Mouse (Mus musculus): Measurements from ENCODE around the gene Mgat4a. TPM values are rescaled to one million over a fixed set of nuclear protein-coding genes. Genes with fewer than 3 reads are reported as not detected.

Mgat4a gene
- total and polyA plus RNA-seq, 3 experiments, result 2.7 to 2.8 TPM; not detected in 1

DNA sequence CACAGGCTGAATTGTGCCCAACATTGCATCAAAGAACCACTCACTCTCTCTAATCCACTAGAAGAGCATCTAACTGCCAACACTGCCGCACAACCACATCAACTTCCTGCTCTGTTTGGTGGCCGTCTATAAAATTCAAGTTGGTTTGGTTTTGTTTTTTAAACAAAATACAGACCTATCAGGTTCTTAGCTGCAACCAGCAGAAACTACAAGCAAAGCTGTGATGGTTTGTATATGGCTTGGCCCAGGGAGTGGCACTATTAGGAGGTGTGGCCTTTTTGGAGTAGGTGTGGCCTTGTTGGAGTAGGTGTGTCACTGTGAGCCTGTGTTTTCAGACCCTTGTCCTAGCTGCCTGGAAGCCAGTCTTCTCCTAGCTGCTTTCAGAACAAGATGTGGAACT lies 59.5 kb downstream of the Mgat4a start:
- no peak overlapping the region for H3K4me3 ChIP-seq (ENCODE audit: control insufficient read depth in 1 of 2, insufficient read depth in 1 of 2, low read depth in 2 of 2, low read length in 2 of 2)
- peaks cover 0 to 17% of the 10 kb centered on the region in 2 experiments; a peak in 2 of 4 replicates for H3K36me3 ChIP-seq (ENCODE audit: control insufficient read depth in 1 of 2, insufficient read depth in 2 of 2, low read length in 2 of 2)
- TF ChIP-seq USF2 (IDR thresholded peaks at IDR 0.05; ENCODE audit: borderline replicate concordance in 1 of 2, insufficient read depth in 1 of 2, low read depth in 1 of 2, low read length in 2 of 2), result no peak
- no peak overlapping the region for H3K9ac ChIP-seq (ENCODE audit: control insufficient read depth, low read depth, low read length, poor library complexity, severe bottlenecking)
- peak; percentile 33 for DNase-seq (ENCODE audit: low read depth, low spot score)
- H3K9me3 ChIP-seq (replicated peaks; ENCODE audit: insufficient read depth, low read length), result no peaks in the 10 kb centered on the region
- no peak overlapping the region for H3K27ac ChIP-seq (ENCODE audit: control insufficient read depth, low read depth, low read length)
- peaks cover 0 to 13% of the 10 kb centered on the region in 2 experiments; a peak in 2 of 4 replicates for H3K4me1 ChIP-seq (ENCODE audit: control insufficient read depth in 1 of 2, insufficient read depth in 2 of 2, low read length in 2 of 2)
- no peaks in the 10 kb centered on the region for H3K27me3 ChIP-seq (ENCODE audit: control insufficient read depth in 1 of 2, insufficient read depth in 2 of 2, low read length in 2 of 2)
- H3K79me2 ChIP-seq (ENCODE audit: control insufficient read depth, insufficient read depth, low read length, poor library complexity), result no peaks in the 10 kb centered on the region

DNA sequence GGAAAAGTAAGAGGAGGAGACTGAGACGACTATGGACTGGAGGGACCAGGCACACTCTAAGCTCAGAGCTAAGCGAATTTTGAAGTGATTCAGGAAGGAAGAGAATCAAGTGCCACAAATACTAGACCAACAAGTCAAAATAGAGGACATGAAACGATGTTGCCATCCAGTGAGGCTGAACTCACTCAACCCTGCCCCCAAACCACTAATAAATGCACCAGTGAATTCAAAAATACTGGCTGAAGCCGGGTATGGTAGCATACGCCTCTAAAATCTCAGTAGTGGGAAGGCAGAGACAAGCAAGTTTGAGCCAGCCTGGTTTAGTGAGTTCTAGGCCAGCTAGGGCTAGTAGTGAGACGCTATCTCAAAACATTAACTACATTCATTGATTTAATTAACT lies 60.1 kb downstream of the Mgat4a start:
- TF ChIP-seq POLR2A (IDR thresholded peaks at IDR 0.05; ENCODE audit: control insufficient read depth in 1 of 2, insufficient read depth in 1 of 2, low read depth in 1 of 2, low read length in 2 of 2, poor library complexity in 1 of 2), result no peak
- no peak for TF ChIP-seq SMC3 (IDR thresholded peaks at IDR 0.05; ENCODE audit: low read depth, low read length)
- TF ChIP-seq ELF1 (IDR thresholded peaks at IDR 0.05; ENCODE audit: low read depth, low read length), result no peak
- no peak for TF ChIP-seq GATA1 (IDR thresholded peaks at IDR 0.05; ENCODE audit: low read depth, low read length)
- TF ChIP-seq HCFC1 (IDR thresholded peaks at IDR 0.05; ENCODE audit: low read depth, low read length), result no peak
- no peak for TF ChIP-seq SIN3A (IDR thresholded peaks at IDR 0.05; ENCODE audit: low read length)
- no peak for TF ChIP-seq ZMIZ1 (IDR thresholded peaks at IDR 0.05; ENCODE audit: low read depth, low read length)
- TF ChIP-seq MYB (IDR thresholded peaks at IDR 0.05; ENCODE audit: low read depth, low read length), result no peak
- TF ChIP-seq ZNF384 (IDR thresholded peaks at IDR 0.05; ENCODE audit: low read depth, low read length), result no peak
- no peak for TF ChIP-seq KAT2A (conservative IDR thresholded peaks at IDR 0.05; ENCODE audit: low read depth, low read length)
- TF ChIP-seq MAZ (IDR thresholded peaks at IDR 0.05; ENCODE audit: low read depth, low read length), result no peak
- TF ChIP-seq TAL1 (IDR thresholded peaks at IDR 0.05; ENCODE audit: low read length), result no peak
- no peak for TF ChIP-seq TCF12 (IDR thresholded peaks at IDR 0.05; ENCODE audit: low read depth, low read length)
- TF ChIP-seq UBTF (IDR thresholded peaks at IDR 0.05; ENCODE audit: borderline replicate concordance, insufficient read depth, low read depth, low read length), result no peak
- TF ChIP-seq MAX (IDR thresholded peaks at IDR 0.05; ENCODE audit: low read length), result no peak
- no peak for TF ChIP-seq E2F4 (IDR thresholded peaks at IDR 0.05; ENCODE audit: borderline replicate concordance, low read depth, low read length)
- TF ChIP-seq GABPA (IDR thresholded peaks at IDR 0.05; ENCODE audit: low read depth, low read length), result no peak
- Histone ChIP-seq H3K4me3 (ENCODE audit: control insufficient read depth in 1 of 2, insufficient read depth in 1 of 2, low read depth in 2 of 2, low read length in 2 of 2) (no peak overlapping the region), H3K79me2 (ENCODE audit: control insufficient read depth, insufficient read depth, low read length, poor library complexity) (no peaks in the 10 kb centered on the region), H3K4me1 (ENCODE audit: control insufficient read depth in 1 of 2, insufficient read depth in 2 of 2, low read length in 2 of 2) (peaks cover 0 to 15% of the 10 kb centered on the region in 2 experiments; a peak in 2 of 4 replicates), H3K27me3 (ENCODE audit: control insufficient read depth in 1 of 2, insufficient read depth in 2 of 2, low read length in 2 of 2) (no peaks in the 10 kb centered on the region), H3K9ac (ENCODE audit: control insufficient read depth, low read depth, low read length, poor library complexity, severe bottlenecking) (no peak overlapping the region), H3K27ac (ENCODE audit: control insufficient read depth, low read depth, low read length) (0 out of 2 replicates have a peak overlapping the region, but pooled peaks have one; percentile 2), H3K36me3 (ENCODE audit: control insufficient read depth in 1 of 2, insufficient read depth in 2 of 2, low read length in 2 of 2) (peaks cover 0 to 20% of the 10 kb centered on the region in 2 experiments; a peak in 2 of 4 replicates), H3K9me3 (replicated peaks; ENCODE audit: insufficient read depth, low read length) (no peaks in the 10 kb centered on the region)
- no peak for DNase-seq (ENCODE audit: low read depth, low spot score)

Data from MEL (cell line).